In genomic region chr12:79613061-79613788, GRCm38 (mm10) we compare ENCODE assay signal across 8 mouse cellular contexts.
DNase-seq lines count a peak whose midpoint lies in the region; ATAC-seq and TF ChIP-seq lines count a peak whose summit lies in the region.

No protein-coding gene starts in this region.

- TF ChIP-seq CTCF in gastrocnemius, adult 2 months (IDR thresholded peaks at IDR 0.05) = no peak

- no peaks in the 10 kb centered on the region for H3K9me3 ChIP-seq in hindbrain, embryonic 14.5 days (ENCODE audit: control insufficient read depth, low read length)
- H3K9me3 ChIP-seq in liver, embryonic 15.5 days (replicated peaks) = no peaks in the 10 kb centered on the region

- 74% methylated on average over 8 of the region's 8 CpGs for WGBS in hindbrain, embryonic 14.5 days
- WGBS in liver, embryonic 15.5 days (ENCODE audit: insufficient replicate concordance) = 74% methylated on average over 8 of the region's 8 CpGs

- H3K36me3 ChIP-seq in hindbrain, embryonic 14.5 days (replicated peaks; ENCODE audit: control insufficient read depth, insufficient read depth) = no peaks in the 10 kb centered on the region
- H3K36me3 ChIP-seq in liver, embryonic 15.5 days (replicated peaks) = no peaks in the 10 kb centered on the region

- H3K27ac ChIP-seq in gastrocnemius, adult 2 months = peak overlapping the region; percentile 76
- H3K27ac ChIP-seq in hindbrain, embryonic 14.5 days = peak overlapping the region; percentile 18; the same call in 1 of the 2 replicates
- H3K27ac ChIP-seq in liver, embryonic 15.5 days (replicated peaks) = peak overlapping the region; percentile 98

- peak; percentile 33 for DNase-seq in gastrocnemius, adult 2 months
- no peak for DNase-seq in gastrocnemius, postnatal 25 days
- DNase-seq in spleen, postnatal 4 days (ENCODE audit: low spot score in 2 of 2) = peak; percentile 42 to 72
- DNase-seq in spleen, adult 12 weeks (ENCODE audit: low spot score) = no peak
- DNase-seq in hindbrain, embryonic 14.5 days (ENCODE audit: low spot score) = peak; percentile 47
- DNase-seq in ovary, postnatal 10 days (ENCODE audit: low spot score) = no peak

- 0 out of 2 replicates have a peak, but pooled peaks cover 3% of the 10 kb centered on the region for H3K4me1 ChIP-seq in hindbrain, embryonic 14.5 days (replicated peaks; ENCODE audit: control insufficient read depth, insufficient read depth, low read length)
- H3K4me1 ChIP-seq in liver, embryonic 15.5 days (replicated peaks) = peaks cover 52% of the 10 kb centered on the region

- no peak overlapping the region for H3K4me3 ChIP-seq in gastrocnemius, adult 2 months
- H3K4me3 ChIP-seq in hindbrain, embryonic 14.5 days (replicated peaks; ENCODE audit: low read length) = no peak overlapping the region
- H3K4me3 ChIP-seq in liver, embryonic 15.5 days (replicated peaks) = no peak overlapping the region

- no peak overlapping the region for H3K4me2 ChIP-seq in hindbrain, embryonic 14.5 days (replicated peaks)
- H3K4me2 ChIP-seq in liver, embryonic 15.5 days = peak overlapping the region; percentile 79

- no peaks in the 10 kb centered on the region for H3K27me3 ChIP-seq in hindbrain, embryonic 14.5 days (ENCODE audit: control insufficient read depth, insufficient read depth, low read length)
- H3K27me3 ChIP-seq in liver, embryonic 15.5 days = no peaks in the 10 kb centered on the region

- no peak for ATAC-seq in hindbrain, embryonic 14.5 days (ENCODE audit: low FRiP score)
- no peak for ATAC-seq in liver, embryonic 15.5 days (ENCODE audit: insufficient read depth)
- ATAC-seq in monocyte, adult 5-6 weeks (replicated peaks; ENCODE audit: insufficient number of reproducible peaks, low FRiP score, low TSS enrichment, poor library complexity, severe bottlenecking) = no peak; the same call in 1 of the 2 replicates

- intact Hi-C loops in gastrocnemius, adult 2 months (cut with DNase I) = loop anchor here (2.0 to 5.0 kb wide), 5 partner anchors 146 to 520 kb away; no protein-coding TSS in a partner anchor

- H3K9ac ChIP-seq in hindbrain, embryonic 14.5 days = no peak overlapping the region
- H3K9ac ChIP-seq in liver, embryonic 15.5 days = peak overlapping the region; percentile 61

Comparison
In these comparisons a context has a peak if more than half of its experiments do, and no peak if none do; other contexts are left out.
1. DNase-seq: peak in gastrocnemius, adult 2 months (single experiment), spleen, postnatal 4 days (2 of 2) and hindbrain, embryonic 14.5 days (single experiment); none in gastrocnemius, postnatal 25 days (single experiment), spleen, adult 12 weeks (single experiment) and ovary, postnatal 10 days (single experiment).
2. H3K27ac ChIP-seq: peak in every context shown above with its lines; median percentile 98 in liver, embryonic 15.5 days; 76 in gastrocnemius, adult 2 months; 18 in hindbrain, embryonic 14.5 days.